Mouse (Mus musculus): ENCODE results near the gene Krtap10-4. TPM values are rescaled to one million over a fixed set of nuclear protein-coding genes. Genes with fewer than 3 reads are reported as not detected.
A peak's percentile ranks its signal among the peaks of the same experiment; 100 is the strongest.
"Not testable (repeated sequence)": the region's sequence is repeated elsewhere in the genome, so short reads cannot be mapped to it uniquely, and the experiment has no call there.

Krtap10-4 gene
- total RNA-seq, 1 experiment from 2014 or later = not detected

GRCm38 (mm10) chr10:77788621-77789020 is 38.3 kb downstream of the Krtap10-4 start:
- DNase-seq = no peak

GRCm38 (mm10) chr10:77787876-77788275 is 39.0 kb downstream of the Krtap10-4 start, which contains the start of gene Gm7137:
TSS of gene Gm7137 (minus strand) at chr10:77788200.
- DNase-seq = peak; percentile 16

GRCm38 (mm10) chr10:77783396-77783795 is 43.5 kb downstream of the Krtap10-4 start:
- DNase-seq = not testable (repeated sequence)

GRCm38 (mm10) chr10:77782442-77782841 is 44.5 kb downstream of the Krtap10-4 start, which contains the start of gene Gm3250:
TSS of gene Gm3250 (minus strand) at chr10:77782542.
- not testable (repeated sequence) for DNase-seq

- not testable (repeated sequence) for DNase-seq
These were observed 50.1 kb downstream of the Krtap10-4 start, which contains the start of gene Gm7138 for GRCm38 (mm10) chr10:77776844-77777243. TSS of gene Gm7138 (minus strand) at chr10:77776944.

Other genes starting within 250 kb of the Krtap10-4 start
- gene Pttg1ip, start 245.4 kb downstream of the Krtap10-4 start, total RNA-seq (2021) = 168 and 172 TPM in 2 replicates
- 93.0 and 111 TPM in 2 replicates for gene Sumo3, start 221.0 kb downstream of the Krtap10-4 start, total RNA-seq (2021)
- gene Gm49325, start 220.9 kb downstream of the Krtap10-4 start, total RNA-seq (2021) = 23.6 and 31.5 TPM in 2 replicates
- gene Ube2g2, start 204.8 kb downstream of the Krtap10-4 start, total RNA-seq (2021) = 49.8 and 50.2 TPM in 2 replicates
- gene Tspear, start 140.5 kb downstream of the Krtap10-4 start, total RNA-seq (2021) = 0.41 TPM in 1 of 2 replicates, not detected in the other
- gene Gm19402, start 136.3 kb downstream of the Krtap10-4 start, total RNA-seq (2021) = not detected in 2 replicates
- not detected in 2 replicates for gene Gm9508, start 129.9 kb downstream of the Krtap10-4 start, total RNA-seq (2021)
- gene Gm10272, start 120.5 kb downstream of the Krtap10-4 start, total RNA-seq (2021) = not detected in 2 replicates
- gene Gm10024, start 115.6 kb downstream of the Krtap10-4 start, total RNA-seq (2021) = not detected in 2 replicates
- gene Gm10142, start 111.3 kb downstream of the Krtap10-4 start, total RNA-seq (2021) = not detected in 2 replicates
- not detected in 2 replicates for gene Krtap12-1, start 106.5 kb downstream of the Krtap10-4 start, total RNA-seq (2021)
- gene Gm10100, start 100.6 kb downstream of the Krtap10-4 start, total RNA-seq (2021) = not detected in 2 replicates
- not detected in 2 replicates for gene Gm18596, start 84.5 kb downstream of the Krtap10-4 start, total RNA-seq (2021)
- not detected in 2 replicates for gene Gm9736, start 75.7 kb downstream of the Krtap10-4 start, total RNA-seq (2021)
- gene Gm3233, start 67.4 kb downstream of the Krtap10-4 start, total RNA-seq (2021) = not detected in 2 replicates
- gene Gm3238, start 55.8 kb downstream of the Krtap10-4 start, total RNA-seq (2021) = not detected in 2 replicates
- not detected in 2 replicates for gene Gm7138, start 50.2 kb downstream of the Krtap10-4 start, total RNA-seq (2021)
- gene Gm3250, start 44.6 kb downstream of the Krtap10-4 start, total RNA-seq (2021) = not detected in 2 replicates
- gene Gm7137, start 38.9 kb downstream of the Krtap10-4 start, total RNA-seq (2021) = not detected in 2 replicates
- not detected in 2 replicates for gene Gm9639, start 32.0 kb downstream of the Krtap10-4 start, total RNA-seq (2021)
- gene Gm19668, start 28.0 kb downstream of the Krtap10-4 start, total RNA-seq (2021) = not detected in 2 replicates
- gene Gm9507, start 15.3 kb downstream of the Krtap10-4 start, total RNA-seq (2021) = not detected in 2 replicates
- not detected in 2 replicates for gene Gm2696, start 12.4 kb downstream of the Krtap10-4 start, total RNA-seq (2021)
- not detected in 2 replicates for gene Krtap10-10, start 8.9 kb upstream of the Krtap10-4 start, total RNA-seq (2021)
- gene Gm36176, start 19.7 kb upstream of the Krtap10-4 start, total RNA-seq (2021) = not detected in 2 replicates
- gene Gm10318, start 25.8 kb upstream of the Krtap10-4 start, total RNA-seq (2021) = not detected in 2 replicates
- gene Gm3285, start 34.9 kb upstream of the Krtap10-4 start, total RNA-seq (2021) = not detected in 2 replicates
- gene Lrrc3, start 75.4 kb upstream of the Krtap10-4 start, total RNA-seq (2021) = 7.6 and 14.0 TPM in 2 replicates
- gene Trpm2, start 143.5 kb upstream of the Krtap10-4 start, total RNA-seq (2021) = 2.4 and 4.8 TPM in 2 replicates
- 15.4 and 17.5 TPM in 2 replicates for gene 1810043G02Rik, start 151.4 kb upstream of the Krtap10-4 start, total RNA-seq (2021)
- 144 and 165 TPM in 2 replicates for gene Pfkl, start 183.0 kb upstream of the Krtap10-4 start, total RNA-seq (2021)
- gene Dnmt3l, start 214.9 kb upstream of the Krtap10-4 start, total RNA-seq (2021) = 7.2 and 8.4 TPM in 2 replicates
- gene Aire, start 216.5 kb upstream of the Krtap10-4 start, total RNA-seq (2021) = not detected in 2 replicates
- gene Icosl, start 242.2 kb upstream of the Krtap10-4 start, total RNA-seq (2021) = 9.8 and 19.8 TPM in 2 replicates